Mouse (Mus musculus) R1 (cell line): Measurements from ENCODE around the gene Tdp1.

Experiments used
- DNase-seq: peaks from one replicate; pipeline ENCODE4 v3.0.0-alpha.2; 2018; ENCODE audit warnings: low read depth, low spot score

Tdp1 gene

DNA sequence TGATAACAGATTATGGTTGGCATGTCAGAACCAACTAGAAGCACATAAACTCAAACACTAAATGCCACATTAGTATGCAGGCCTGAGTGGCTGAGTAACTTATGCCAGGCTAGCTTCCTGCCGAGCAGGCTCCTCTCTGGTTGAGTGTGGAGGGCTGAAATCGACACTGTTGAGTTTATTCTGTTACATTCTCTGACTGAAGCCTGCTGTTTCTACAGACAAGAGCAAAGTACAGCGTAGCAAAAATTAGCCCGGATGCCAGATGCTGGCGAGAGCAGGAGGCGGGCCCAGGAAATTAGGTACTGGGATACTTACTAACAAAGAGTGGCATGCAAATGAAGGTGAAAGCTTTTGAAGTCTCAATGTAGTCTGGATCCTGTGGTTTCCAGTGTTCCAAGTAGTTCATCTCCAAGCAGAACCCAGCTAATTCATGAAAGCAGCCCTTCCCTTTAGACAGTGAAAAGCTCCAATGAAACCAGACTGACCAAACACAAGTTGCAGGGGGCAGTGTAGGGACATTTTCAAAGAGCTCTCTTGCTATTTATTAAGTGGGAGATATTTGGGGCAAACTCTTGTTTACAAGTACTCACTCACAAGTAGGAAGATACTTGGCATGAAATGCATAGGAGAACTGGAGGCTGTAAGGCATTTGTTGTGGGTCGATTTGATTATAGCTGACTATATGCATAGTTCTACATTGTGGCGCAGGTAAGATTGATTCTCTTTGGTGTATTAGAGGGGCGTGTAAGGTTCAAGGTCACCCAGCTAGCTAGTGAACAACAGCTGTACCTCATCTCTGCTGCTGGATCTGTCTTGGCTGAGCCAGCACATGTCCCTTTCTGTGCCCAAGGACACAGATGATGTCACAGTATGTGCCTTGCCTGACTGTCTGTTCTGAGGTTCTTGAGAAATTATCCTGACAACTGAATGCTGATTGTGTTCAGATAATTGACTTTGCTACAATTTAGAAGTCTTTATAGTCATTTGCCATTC lies 74.0 kb downstream of the Tdp1 start:
- DNase-seq = no peak

DNA sequence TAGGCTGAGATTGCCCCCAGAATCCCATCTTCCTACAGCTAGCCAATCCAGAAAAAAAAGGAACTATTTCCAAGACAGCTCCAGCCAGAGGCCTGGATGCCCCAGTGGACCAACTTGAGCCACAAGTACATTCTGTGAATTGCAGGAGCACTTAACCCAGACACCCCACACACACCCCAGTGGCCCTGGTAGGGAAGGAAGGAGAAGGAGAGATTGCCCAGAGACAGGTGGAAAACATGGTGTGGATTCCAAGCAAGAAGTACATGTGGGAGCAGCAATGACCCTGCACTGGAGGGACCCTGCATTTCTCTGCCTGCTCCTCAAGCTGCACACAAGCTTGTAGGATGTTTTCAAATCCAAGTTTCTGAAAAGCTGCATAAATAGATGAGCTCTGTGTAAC lies 75.0 kb downstream of the Tdp1 start:
- DNase-seq = no peak

DNA sequence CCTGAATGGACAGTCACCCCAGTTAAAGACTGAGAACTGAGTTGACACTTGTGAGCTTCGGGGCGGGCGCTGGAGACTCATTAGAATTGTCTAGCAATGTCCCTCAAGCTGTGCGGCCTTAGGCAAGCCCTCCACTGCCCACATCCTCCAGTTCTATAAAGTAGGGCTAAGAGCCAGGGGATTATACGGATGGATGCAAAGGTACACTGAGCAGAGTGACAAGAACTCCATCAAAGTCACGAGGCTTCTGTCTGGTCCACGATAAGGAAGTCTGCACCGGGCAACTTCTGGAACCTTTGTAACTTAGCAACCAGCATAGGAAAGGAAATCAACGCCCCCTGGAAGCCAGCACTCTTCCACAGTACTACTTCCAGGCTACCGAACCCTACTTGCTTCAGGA lies 75.6 kb downstream of the Tdp1 start:
- DNase-seq = no peak

DNA sequence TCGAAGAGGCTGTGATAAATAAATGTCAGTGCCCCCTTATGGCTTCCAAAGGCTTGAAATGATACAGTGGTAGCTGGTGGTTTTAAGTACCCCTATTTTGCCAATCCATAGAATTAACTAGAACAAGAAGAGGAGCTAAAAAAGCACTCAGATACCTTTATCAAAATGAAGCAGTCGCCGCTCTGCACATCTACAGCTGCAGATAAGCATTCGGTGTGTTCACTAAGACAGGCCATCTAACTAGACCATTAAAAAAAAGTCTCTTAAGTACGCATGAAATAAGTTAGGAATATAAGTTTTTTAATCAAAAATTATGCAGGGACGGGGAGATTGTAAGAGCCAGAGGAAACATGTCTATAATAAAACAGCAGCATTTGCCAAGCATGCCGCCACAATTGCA lies 76.4 kb downstream of the Tdp1 start:
- no peak for DNase-seq

DNA sequence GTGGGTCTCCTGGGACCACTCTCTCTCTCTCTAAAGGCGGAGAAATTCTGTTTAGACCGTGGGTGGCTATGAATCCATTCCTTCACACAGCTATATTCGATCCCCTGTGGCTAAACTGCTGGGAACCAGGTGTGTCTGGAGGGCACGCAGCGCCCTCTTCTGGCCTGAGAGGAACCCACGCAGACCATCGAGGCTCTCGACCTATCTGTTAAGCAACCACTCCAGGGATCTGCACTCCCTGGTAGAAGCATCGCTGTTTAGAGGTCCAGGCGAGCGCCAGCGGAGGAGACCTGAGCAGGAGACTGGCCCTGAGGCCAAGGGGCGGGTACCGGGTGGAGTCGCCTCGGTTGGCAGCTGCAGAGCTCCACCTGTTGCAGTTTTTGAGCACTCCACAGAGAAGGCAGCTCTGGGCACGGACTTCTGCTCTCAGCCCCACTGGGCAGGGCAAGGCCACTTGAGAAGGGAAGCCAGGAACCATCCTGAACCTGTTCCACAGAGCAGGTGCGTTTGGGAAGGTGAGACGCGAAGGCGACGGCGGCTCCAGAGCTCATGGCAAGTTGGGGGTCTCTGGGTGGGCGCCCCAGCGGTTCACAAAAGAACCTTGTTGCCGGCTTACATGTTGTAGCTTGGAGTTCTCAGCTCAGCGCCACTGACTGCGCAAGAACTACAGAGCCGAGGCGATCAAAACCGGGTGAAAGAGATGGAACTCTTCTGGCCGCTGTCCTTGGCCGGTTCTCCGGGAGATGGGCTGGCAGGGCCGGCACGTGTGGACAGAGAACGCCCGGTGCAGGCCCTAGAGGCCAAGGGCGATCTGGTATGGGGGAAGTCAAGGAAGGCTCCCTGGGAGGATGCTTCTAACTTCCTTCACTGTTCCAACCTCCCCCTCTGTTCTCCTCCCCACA lies 80.2 kb downstream of the Tdp1 start, which contains the start of gene Kcnk13:
Gene Kcnk13, plus strand, starts transcription at position 199 of the 902 bp plus-strand sequence.
- peak; percentile 83 for DNase-seq

DNA sequence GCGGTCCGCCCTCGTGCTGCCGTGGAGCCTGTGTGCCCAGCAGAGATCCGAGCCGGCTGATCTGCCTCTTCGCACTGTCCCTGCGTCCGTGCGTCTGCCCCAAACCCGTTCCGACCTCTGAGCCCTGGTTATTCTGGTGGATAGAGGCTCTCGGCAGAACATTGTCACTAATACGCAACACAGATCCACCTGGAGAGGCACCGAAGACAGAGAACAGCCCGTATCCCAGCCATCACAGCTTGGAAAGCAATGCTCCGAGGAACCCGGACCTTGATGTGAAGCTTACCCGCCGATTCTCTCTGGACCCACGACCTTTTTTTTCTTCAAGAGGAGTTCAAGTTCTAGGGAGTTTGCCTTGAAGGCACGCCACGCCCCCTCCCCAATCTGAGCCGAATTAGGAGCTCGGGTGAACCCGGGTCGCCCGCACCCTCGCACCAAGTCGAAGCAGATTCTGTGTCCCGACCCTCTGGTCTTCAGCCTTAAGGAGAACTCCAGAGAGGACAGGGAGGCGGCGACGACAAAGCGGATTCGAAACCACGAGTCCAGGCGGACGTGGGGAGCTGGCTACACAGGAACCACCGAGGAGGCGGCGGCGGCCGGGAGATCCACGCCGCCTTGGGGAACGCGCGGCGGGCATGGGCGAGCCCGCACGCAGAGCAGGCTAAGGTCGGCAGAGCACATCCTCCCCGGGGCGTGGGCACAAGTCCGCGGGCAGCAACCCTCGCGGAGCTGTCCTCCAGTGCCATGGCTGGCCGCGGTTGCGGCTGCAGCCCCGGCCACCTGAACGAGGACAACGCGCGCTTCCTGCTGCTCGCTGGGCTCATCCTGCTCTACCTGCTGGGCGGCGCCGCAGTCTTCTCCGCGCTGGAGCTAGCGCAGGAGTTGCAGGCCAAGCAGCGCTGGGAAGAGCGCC lies 81.1 kb downstream of the Tdp1 start:
- DNase-seq = peak; percentile 60

DNA sequence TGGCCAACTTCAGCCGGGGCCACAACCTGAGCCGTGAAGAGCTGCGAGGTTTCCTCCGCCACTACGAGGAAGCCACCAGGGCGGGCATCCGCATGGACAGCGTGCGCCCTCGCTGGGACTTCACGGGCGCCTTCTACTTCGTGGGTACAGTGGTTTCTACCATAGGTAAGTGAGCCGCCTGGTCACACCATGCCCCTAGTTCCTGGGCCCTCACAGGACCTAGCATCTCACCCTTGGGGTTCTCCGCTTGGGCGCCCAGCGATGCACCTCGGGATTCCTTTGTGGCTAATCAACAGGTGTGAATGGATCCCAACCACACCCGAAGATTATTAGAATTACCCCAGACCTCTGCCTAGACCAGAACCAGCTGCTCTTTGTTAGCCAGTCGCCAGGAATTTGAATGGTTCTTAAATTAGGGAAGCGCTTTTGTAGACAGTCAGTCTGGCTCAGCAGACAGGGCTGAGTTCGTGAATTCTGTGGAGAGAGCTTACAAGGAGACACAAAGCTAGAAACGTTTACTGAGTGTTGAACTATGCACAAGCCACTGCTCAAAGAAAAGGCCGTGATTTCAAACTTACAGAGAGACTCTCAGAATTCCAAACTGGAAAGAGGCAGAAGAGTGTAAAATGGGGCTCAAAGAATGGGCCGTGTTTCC lies 81.9 kb downstream of the Tdp1 start:
- DNase-seq = peak; percentile 53

DNA sequence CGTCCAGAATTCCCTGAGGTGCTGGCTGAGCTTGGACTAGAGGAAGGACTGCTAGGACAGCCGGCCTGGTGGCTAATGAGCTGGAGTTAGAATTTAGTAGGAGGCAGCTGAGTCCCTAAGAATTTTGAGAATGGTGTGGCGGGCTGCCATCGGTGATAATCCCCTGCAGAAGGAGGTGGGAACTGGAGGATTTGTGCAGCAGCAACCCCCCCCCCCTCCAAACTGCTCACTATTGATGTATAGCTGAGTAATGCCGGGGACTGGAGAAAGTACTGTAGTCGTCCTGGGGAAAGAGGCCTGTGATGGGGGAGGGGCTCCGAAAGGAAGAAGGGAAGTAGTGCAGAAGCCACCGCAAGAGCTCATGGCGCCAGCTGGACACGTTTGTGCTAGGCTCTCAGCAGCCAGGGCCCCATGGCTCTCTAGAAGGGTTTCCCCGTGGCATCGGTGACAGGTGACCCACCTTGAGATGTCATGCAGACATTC lies 82.6 kb downstream of the Tdp1 start:
- DNase-seq = peak; percentile 23

DNA sequence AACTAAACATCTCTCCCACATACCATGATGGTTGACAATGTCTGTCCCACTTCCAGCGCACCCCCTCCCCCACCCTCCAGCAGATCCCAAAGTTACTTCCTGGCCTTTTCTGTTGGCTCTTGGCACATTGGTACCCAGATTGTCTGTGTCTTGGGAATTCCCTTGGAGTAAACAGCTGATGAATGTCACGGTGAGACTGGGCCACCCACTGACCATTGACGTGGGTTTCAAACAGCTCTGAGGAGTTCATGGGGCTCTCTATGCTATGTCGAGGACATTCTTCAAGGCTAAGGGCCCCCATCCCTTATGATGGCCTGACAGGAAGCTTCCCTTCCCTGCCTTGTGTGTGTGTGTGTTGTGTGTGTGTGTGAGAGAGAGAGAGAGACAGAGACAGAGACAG lies 85.6 kb downstream of the Tdp1 start:
- no peak for DNase-seq

DNA sequence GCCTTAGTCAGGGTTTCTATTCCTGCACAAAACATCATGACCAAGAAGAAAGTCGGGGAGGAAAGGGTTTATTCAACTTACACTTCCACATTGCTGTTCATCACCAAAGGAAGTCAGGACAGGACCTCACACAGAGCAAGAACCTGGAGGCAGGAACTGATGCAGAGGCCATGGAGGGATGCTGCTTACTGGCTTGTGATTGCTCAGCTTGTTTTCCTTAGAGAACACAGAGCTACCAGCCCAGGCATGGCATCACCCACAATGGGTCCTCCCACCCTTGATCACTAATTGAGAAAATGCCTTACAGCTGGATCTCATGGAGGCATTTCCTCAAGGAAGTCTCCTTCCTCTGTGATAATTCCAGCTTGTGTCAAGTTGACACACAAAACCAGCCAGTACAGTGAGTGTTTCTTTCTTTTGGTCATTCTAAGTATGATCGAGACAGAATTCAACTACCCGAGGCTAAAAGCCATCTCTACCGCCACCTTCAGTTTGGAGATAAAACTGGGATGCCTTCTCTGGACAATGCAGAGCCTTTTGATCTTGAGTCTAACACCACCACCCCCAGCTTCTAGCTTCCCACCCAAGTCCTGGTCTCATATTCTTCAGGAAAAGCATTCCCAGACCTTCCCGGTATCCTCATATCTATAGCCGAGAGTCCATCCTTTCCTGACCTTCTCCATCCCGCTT lies 87.0 kb downstream of the Tdp1 start:
- DNase-seq = peak; percentile 57

DNA sequence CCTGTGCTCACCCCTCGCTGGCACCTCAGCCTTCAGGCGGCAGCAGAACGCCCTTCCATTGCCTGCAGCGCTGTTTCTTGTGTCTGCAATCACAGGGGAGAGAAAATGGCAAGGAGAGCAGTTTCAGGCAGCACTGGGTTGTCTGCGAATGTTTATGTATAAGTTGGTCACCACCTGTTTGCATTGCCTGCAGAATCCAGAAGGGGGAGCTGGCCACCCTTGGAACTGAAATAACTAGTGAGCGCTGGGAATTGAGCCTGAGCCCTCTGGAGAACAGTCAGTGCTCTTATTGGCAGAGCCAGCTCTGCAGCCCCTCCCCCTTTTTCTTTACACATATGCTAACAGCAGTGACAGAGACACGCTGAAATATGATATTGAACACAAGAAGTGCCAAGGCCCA lies 88.5 kb downstream of the Tdp1 start:
- peak; percentile 92 for DNase-seq

DNA sequence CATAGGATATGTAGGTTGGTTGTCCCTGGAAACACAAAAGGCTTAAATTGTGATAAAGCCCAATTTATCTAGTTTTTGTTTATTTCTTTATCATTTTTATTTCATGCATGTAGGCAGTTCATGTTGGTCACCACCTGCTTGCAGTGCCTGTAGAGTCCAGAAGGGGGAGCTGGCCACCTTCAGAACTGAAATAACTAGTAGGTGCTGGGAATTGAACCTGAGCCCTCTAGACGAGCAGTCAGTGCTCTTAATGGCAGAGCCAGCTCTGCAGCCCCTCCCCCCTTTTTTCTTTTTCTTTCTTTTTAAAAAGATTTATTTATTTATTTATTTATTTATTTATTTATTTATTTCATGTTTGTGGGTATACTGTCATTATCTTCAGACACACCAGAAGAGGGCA lies 89.3 kb downstream of the Tdp1 start:
- DNase-seq = peak; percentile 75

DNA sequence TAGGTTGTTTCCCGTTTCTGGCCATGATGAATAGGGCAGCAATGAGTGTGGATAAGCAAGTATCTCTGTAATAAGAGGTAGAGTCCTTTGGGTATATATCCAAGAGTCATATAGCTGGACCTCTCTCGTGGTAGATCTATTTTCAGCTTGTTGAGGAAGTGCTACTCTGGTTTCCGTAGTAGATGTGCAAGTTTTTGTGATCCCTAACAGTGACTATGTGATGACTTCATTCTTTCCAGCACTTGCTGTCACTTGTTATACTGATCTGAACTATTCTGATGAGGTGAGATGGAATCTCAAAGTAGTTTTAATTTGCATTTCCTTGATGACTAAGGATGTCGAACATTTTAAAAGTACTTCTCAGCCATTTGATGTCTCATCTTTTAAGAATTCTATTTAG lies 95.2 kb downstream of the Tdp1 start:
- no peak for DNase-seq

DNA sequence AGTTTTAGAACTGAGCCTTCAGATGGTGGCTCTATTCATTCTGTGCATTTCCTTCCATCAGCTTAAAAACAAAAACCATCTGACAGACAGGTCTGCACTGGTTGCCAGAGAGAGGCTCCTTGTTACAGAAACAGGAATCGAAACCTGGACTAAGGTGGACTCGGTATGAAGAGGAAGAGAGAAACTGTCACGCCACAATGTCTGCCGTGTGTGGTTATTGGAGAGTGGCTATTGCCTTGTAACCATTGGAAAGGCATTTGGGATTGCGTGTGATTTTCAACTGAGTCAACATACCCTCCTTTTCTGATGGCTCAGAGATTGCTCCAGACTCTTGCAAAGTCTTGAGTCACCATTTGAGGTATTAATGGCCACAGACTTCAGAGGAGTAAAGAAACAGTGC lies 102.5 kb downstream of the Tdp1 start:
- no peak for DNase-seq

DNA sequence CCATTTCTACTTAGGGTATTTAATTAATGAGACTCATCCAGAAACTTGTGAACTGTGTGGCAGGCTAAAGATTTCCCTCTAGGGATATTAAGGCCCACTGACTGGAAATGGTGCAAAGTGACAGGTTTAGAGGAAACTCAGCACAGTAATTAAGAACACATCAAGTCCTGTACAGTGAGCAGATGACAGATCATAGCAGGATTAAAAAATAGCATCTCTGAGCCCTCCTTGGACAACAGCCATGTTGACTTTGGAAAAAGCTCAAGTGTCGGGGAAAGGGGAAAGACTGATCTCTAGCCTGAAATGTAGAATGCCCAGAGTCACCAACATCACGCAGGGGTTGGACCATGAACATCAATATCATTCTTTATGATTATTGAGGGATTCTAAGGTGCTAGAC lies 103.8 kb downstream of the Tdp1 start:
- DNase-seq = no peak

DNA sequence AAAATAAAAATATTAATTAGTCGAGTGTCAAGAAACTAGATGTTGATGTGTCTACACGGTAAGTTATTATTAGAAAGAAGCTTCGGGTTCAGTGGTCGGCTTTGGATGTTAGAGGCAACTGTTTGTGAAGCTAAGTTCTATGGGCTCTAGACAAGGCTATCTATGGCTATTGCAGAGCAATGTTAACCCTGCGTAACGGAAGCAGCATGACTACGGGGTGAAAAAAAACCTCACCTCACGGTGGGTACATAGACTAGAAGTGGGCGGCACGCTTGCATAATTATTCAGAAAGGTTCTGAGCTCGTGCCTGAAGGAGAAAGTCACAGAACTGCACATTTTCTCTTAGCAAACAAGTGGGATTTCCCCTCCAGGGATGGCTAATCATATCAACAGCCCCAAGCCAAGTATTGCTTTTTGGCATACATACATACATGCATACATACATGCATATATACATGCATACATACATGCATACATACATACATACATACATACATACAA lies 108.1 kb downstream of the Tdp1 start:
- no peak for DNase-seq

DNA sequence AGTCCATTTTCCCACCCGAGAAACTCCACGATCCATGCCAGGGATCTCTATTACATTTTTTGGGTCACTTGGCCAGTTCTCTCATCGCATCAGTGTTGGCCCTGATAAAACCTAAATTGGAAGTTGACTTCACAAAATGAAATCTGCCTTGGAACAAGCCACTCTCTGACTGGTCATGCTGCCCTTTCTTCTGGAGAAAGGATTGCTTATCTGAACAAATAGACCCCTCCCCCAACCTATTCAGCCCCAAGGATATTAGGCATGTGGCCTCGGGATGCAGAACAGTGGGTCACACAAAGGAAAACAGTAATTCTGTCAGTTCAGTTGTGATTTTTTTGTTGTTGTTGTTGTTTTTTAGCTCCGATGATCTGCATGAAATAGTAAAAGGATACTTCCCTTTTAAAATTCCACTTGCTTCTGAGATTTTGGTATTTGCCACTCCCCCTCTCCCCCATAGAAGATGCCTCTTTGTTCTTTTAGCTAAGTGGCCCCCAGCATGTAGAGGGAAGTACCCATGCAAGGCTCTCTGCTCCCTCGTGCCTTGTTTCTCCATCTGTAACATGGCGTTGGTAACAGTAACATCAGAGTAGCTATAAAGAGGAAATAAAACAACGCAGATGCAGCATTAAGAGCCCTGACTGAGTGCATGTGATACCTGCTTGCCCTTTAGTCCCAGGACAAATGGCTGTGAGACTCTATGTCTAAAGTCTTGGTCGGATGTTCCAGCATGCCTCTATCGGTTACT lies 109.0 kb downstream of the Tdp1 start:
- DNase-seq = no peak

DNA sequence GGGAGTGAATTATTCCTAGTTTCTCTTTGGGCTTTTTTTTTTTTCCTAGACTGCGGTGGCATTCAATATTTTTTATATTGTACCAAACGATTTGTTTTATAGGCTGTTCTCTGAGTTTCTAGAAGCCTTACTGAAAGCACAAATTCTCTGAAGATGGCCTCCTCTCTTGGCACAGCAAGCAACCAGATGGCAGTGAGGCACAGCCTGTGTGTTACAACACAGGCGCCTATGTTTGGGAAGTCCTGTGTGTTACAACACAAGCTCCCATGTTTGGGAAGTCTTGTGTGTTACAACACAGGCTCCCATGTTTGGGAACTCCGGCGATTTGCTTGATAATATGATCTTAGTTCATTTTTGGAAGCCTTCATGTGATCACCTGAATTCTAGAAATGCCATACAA lies 111.6 kb downstream of the Tdp1 start:
- no peak for DNase-seq

DNA sequence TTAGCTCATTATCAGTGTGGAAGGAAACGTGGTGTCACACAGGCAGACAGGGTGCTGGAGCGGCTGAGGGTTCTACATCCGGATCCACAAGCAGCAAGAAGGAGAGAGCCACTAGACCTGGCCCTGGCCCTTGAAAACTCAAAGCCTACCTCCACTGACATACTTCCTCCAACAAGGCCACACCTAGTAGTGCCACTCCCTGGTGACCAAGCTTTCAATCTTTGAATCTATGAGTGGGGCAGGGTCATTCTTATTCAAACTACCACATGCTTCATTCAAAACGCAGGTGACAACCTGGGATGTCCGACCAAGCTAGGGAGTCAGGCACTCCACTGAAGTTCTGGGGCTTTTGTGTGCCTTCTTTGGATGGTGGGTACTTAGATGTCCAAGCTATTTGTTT lies 115.4 kb downstream of the Tdp1 start:
- peak; percentile 55 for DNase-seq
